Mouse (Mus musculus): ENCODE results near the gene Padi4.

- TF ChIP-seq POLR2A (IDR thresholded peaks at IDR 0.05; ENCODE audit: insufficient read length, low read depth): no peak
- no peak for TF ChIP-seq MYOG (IDR thresholded peaks at IDR 0.05; ENCODE audit: control insufficient read depth in 1 of 3, insufficient read depth in 1 of 3, insufficient read length in 2 of 3, low read depth in 2 of 3)
- no peak for TF ChIP-seq MAX (IDR thresholded peaks at IDR 0.05; ENCODE audit: low read depth)
Observed at GRCm38 (mm10) chr4:140714586-140714985, 59.5 kb downstream of the Padi4 start.

All from myocyte (in vitro differentiated cells).